Mouse (Mus musculus) heart, embryonic 16.5 days (tissue): ENCODE measurements around the gene Mettl24. TPM values are rescaled to one million over a fixed set of nuclear protein-coding genes. Genes with fewer than 3 reads are reported as not detected.

Experiments
- ATAC-seq: fragments of 200-750 bp; cut with Nextera tagmentation; replicated peaks from 2 replicates; pipeline ENCODE4 v1.8.0; 2017; ENCODE audit warnings: moderate number of reproducible peaks; ENCODE audit not compliant: insufficient read depth, low FRiP score; ENCODE audit errors: extremely low read depth
- H3K27ac ChIP-seq: fragments of 300-500 bp; sonication (generic); 2 replicates; pipeline ENCODE4 v1.5.1; 2014; ENCODE audit warnings: mild to moderate bottlenecking, low read length, control low read depth, moderate library complexity
- H3K27me3 ChIP-seq: fragments of 300-500 bp; sonication (generic); 2 replicates; pipeline ENCODE4 v1.6.1; 2014; ENCODE audit warnings: low read length, mixed read lengths; ENCODE audit not compliant: control insufficient read depth, insufficient read depth
- H3K36me3 ChIP-seq: fragments of 300-500 bp; sonication (generic); 2 replicates; pipeline ENCODE4 v1.6.1; 2014; ENCODE audit not compliant: control insufficient read depth, insufficient read depth
- H3K4me1 ChIP-seq: fragments of 300-500 bp; sonication (generic); 2 replicates; pipeline ENCODE4 v1.6.1; 2014; ENCODE audit warnings: low read length, mixed read lengths; ENCODE audit not compliant: control insufficient read depth, insufficient read depth
- H3K4me2 ChIP-seq: fragments of 300-500 bp; sonication (generic); 2 replicates; pipeline ENCODE4 v1.6.1; 2014; ENCODE audit warnings: low read depth, mild to moderate bottlenecking, control low read depth, low read length
- H3K4me3 ChIP-seq: fragments of 300-500 bp; sonication (generic); 2 replicates; pipeline ENCODE4 v1.5.1; 2014; ENCODE audit warnings: mild to moderate bottlenecking, control low read depth, low read length
- H3K9ac ChIP-seq: fragments of 300-500 bp; sonication (generic); 2 replicates; pipeline ENCODE4 v1.6.1; 2014; ENCODE audit warnings: low read length, control low read depth
- H3K9me3 ChIP-seq: fragments of 300-500 bp; sonication (generic); replicated peaks from 2 replicates; pipeline ENCODE4 v1.6.1; 2016; ENCODE audit warnings: low read length; ENCODE audit not compliant: control insufficient read depth
- WGBS: fragments of 180-500 bp; shearing (Covaris S2); extraction: QIAGEN DNeasy Blood & Tissue Kit; methylation state at CpG from one replicate; pipeline ENCODE4 v1.1.7; 2014; 5-methylcytosine and 5-hydroxymethylcytosine counted together
- polyA plus RNA-seq: library from polyadenylated mRNA; unstranded; fragments of >200 nt; fragmentation: Nextera tagmentation; extraction: Ambion mirVana; gene quantifications from 2 replicates; pipeline ENCODE4 v1.2.1, GENCODE M21; 2015

The Mettl24 gene
- polyA plus RNA-seq, 1 experiment from 2014 or later = 2.1 TPM

- no peaks in the 10 kb centered on the region for H3K9me3 ChIP-seq
- no peak overlapping the region for H3K9ac ChIP-seq
- peak overlapping the region; percentile 15 for H3K4me3 ChIP-seq
- no peak overlapping the region for H3K27ac ChIP-seq
- H3K36me3 ChIP-seq = no peaks in the 10 kb centered on the region
- 14% methylated on average over 13 of the region's 13 CpGs for WGBS
- peak overlapping the region; percentile 45 for H3K4me2 ChIP-seq
- H3K27me3 ChIP-seq = no peaks in the 10 kb centered on the region; the same call in 1 of the 2 replicates
- no peaks in the 10 kb centered on the region; the same call in 1 of the 2 replicates for H3K4me1 ChIP-seq
- ATAC-seq = no peak
Measured at GRCm38 (mm10) chr10:40674151-40674550, 8.9 kb upstream of the Mettl24 start.

- ATAC-seq = no peak
- Histone ChIP-seq H3K36me3 (no peaks in the 10 kb centered on the region), H3K4me1 (no peaks in the 10 kb centered on the region; the same call in 1 of the 2 replicates), H3K4me3 (no peak overlapping the region), H3K27me3 (no peaks in the 10 kb centered on the region; the same call in 1 of the 2 replicates), H3K4me2 (no peak overlapping the region), H3K9ac (no peak overlapping the region), H3K9me3 (no peaks in the 10 kb centered on the region), H3K27ac (no peak overlapping the region)
- WGBS = 65% methylated on average over 7 of the region's 7 CpGs
Measured at GRCm38 (mm10) chr10:40675921-40676320, 7.2 kb upstream of the Mettl24 start.

- peaks cover 3% of the 10 kb centered on the region for H3K4me1 ChIP-seq
- H3K27ac ChIP-seq = no peak overlapping the region
- 67% methylated on average over 3 of the region's 3 CpGs for WGBS
Measured at GRCm38 (mm10) chr10:40678477-40678876, 4.6 kb upstream of the Mettl24 start.

GRCm38 (mm10) chr10:40682470-40682869 lies 612 bp upstream of the Mettl24 start:
- Histone ChIP-seq H3K27me3 (no peaks in the 10 kb centered on the region), H3K36me3 (no peaks in the 10 kb centered on the region), H3K4me2 (peak overlapping the region; percentile 91), H3K4me3 (peak overlapping the region; percentile 66), H3K9ac (peak overlapping the region; percentile 86), H3K4me1 (peaks cover 6% of the 10 kb centered on the region), H3K9me3 (no peaks in the 10 kb centered on the region), H3K27ac (peak overlapping the region; percentile 81; the same call in 1 of the 2 replicates)
- ATAC-seq = no peak
- WGBS = 23% methylated on average over 8 of the region's 8 CpGs

More at GRCm38 (mm10) chr10:40678477-40678876, 4.6 kb upstream of the Mettl24 start:
- Histone ChIP-seq H3K4me3 (no peak overlapping the region), H3K9me3 (no peaks in the 10 kb centered on the region), H3K9ac (no peak overlapping the region), H3K4me2 (no peak overlapping the region), H3K36me3 (no peaks in the 10 kb centered on the region), H3K27me3 (no peaks in the 10 kb centered on the region; the same call in 1 of the 2 replicates)
- ATAC-seq = no peak

- peak overlapping the region; percentile 66 for H3K4me3 ChIP-seq
- no peaks in the 10 kb centered on the region for H3K36me3 ChIP-seq
- no peak for ATAC-seq
- H3K4me1 ChIP-seq = peaks cover 6% of the 10 kb centered on the region
- no peaks in the 10 kb centered on the region for H3K27me3 ChIP-seq
- H3K4me2 ChIP-seq = peak overlapping the region; percentile 91
- WGBS = 58% methylated on average over 9 of the region's 9 CpGs
- H3K27ac ChIP-seq = no peak overlapping the region; the same call in 1 of the 2 replicates
- H3K9me3 ChIP-seq = no peaks in the 10 kb centered on the region
- H3K9ac ChIP-seq = no peak overlapping the region; the same call in 1 of the 2 replicates
Measured at GRCm38 (mm10) chr10:40683868-40684253, 779 bp downstream of the Mettl24 start.

- H3K4me2 ChIP-seq = no peak overlapping the region
- ATAC-seq = no peak
- no peaks in the 10 kb centered on the region for H3K9me3 ChIP-seq
- H3K4me3 ChIP-seq = no peak overlapping the region
- peaks cover 6% of the 10 kb centered on the region for H3K4me1 ChIP-seq
- WGBS = 91% methylated on average over 7 of the region's 7 CpGs
- no peaks in the 10 kb centered on the region for H3K36me3 ChIP-seq
- H3K27me3 ChIP-seq = no peaks in the 10 kb centered on the region
- H3K27ac ChIP-seq = no peak overlapping the region
- H3K9ac ChIP-seq = no peak overlapping the region
Measured at GRCm38 (mm10) chr10:40684326-40684725, 1.2 kb downstream of the Mettl24 start.

- no peaks in the 10 kb centered on the region for H3K27me3 ChIP-seq
- H3K27ac ChIP-seq = no peak overlapping the region
- no peak overlapping the region for H3K4me3 ChIP-seq
- no peaks in the 10 kb centered on the region for H3K9me3 ChIP-seq
- peaks cover 6% of the 10 kb centered on the region for H3K4me1 ChIP-seq
- WGBS = 65% methylated on average over 8 of the region's 8 CpGs
- H3K36me3 ChIP-seq = no peaks in the 10 kb centered on the region
- H3K9ac ChIP-seq = no peak overlapping the region
- H3K4me2 ChIP-seq = no peak overlapping the region
- no peak for ATAC-seq
Measured at GRCm38 (mm10) chr10:40685641-40686040, 2.6 kb downstream of the Mettl24 start.

GRCm38 (mm10) chr10:40686976-40687375 lies 3.9 kb downstream of the Mettl24 start:
- no peak overlapping the region for H3K4me2 ChIP-seq
- H3K27me3 ChIP-seq = no peaks in the 10 kb centered on the region
- no peak overlapping the region for H3K4me3 ChIP-seq
- no peak for ATAC-seq
- no peaks in the 10 kb centered on the region for H3K36me3 ChIP-seq
- no peaks in the 10 kb centered on the region for H3K9me3 ChIP-seq
- peaks cover 6% of the 10 kb centered on the region for H3K4me1 ChIP-seq
- H3K9ac ChIP-seq = no peak overlapping the region
- WGBS = 91% methylated on average over 4 of the region's 4 CpGs
- H3K27ac ChIP-seq = no peak overlapping the region

GRCm38 (mm10) chr10:40687407-40687806 lies 4.3 kb downstream of the Mettl24 start:
- Histone ChIP-seq H3K27me3 (no peaks in the 10 kb centered on the region), H3K27ac (no peak overlapping the region), H3K4me1 (peaks cover 4% of the 10 kb centered on the region), H3K4me3 (no peak overlapping the region), H3K36me3 (no peaks in the 10 kb centered on the region), H3K4me2 (no peak overlapping the region), H3K9me3 (no peaks in the 10 kb centered on the region), H3K9ac (no peak overlapping the region)
- WGBS = 63% methylated on average over 2 of the region's 2 CpGs
- no peak for ATAC-seq
